Mouse (Mus musculus) midbrain, postnatal 0 days (tissue): ENCODE data around the gene Tert. TPM values are rescaled to one million over a fixed set of nuclear protein-coding genes. Genes with fewer than 3 reads are reported as not detected.

Experiments
- ATAC-seq: fragments of 200-750 bp; cut with Nextera tagmentation; 2 replicates; pipeline ENCODE4 v1.8.0; 2017; ENCODE audit warnings: moderate number of reproducible peaks, mild to moderate bottlenecking, moderate TSS enrichment, moderate library complexity; ENCODE audit not compliant: low FRiP score
- DNase-seq: peaks from one replicate; pipeline ENCODE4 v3.0.0-alpha.2; 2015; ENCODE audit warnings: low spot score
- H3K27ac ChIP-seq: fragments of 300-500 bp; sonication (generic); 2 replicates; pipeline ENCODE4 v1.5.1; 2014; ENCODE audit warnings: low read depth, mild to moderate bottlenecking, low read length, mixed read lengths
- H3K27me3 ChIP-seq: fragments of 300-500 bp; sonication (generic); 2 replicates; pipeline ENCODE4 v1.6.1; 2014; ENCODE audit warnings: low read length, control low read depth, mixed read lengths; ENCODE audit not compliant: insufficient read depth
- H3K36me3 ChIP-seq: fragments of 300-500 bp; sonication (generic); 2 replicates; pipeline ENCODE4 v1.6.1; 2014; ENCODE audit warnings: low read length, control low read depth, mixed read lengths; ENCODE audit not compliant: insufficient read depth
- H3K4me1 ChIP-seq: fragments of 300-500 bp; sonication (generic); 2 replicates; pipeline ENCODE4 v1.6.1; 2014; ENCODE audit warnings: mild to moderate bottlenecking, control low read depth, antibody characterized with exemption, low read length, mixed read lengths; ENCODE audit not compliant: insufficient read depth
- H3K4me2 ChIP-seq: fragments of 300-500 bp; sonication (generic); 2 replicates; pipeline ENCODE4 v1.6.1; 2014; ENCODE audit warnings: low read depth, mild to moderate bottlenecking, low read length, mixed read lengths; ENCODE audit not compliant: poor library complexity, severe bottlenecking
- H3K4me3 ChIP-seq: fragments of 300-500 bp; sonication (generic); 2 replicates; pipeline ENCODE4 v1.5.1; 2014; ENCODE audit warnings: low read depth, mild to moderate bottlenecking, low read length, moderate library complexity
- H3K9ac ChIP-seq: fragments of 300-500 bp; sonication (generic); replicated peaks from 2 replicates; pipeline ENCODE4 v1.6.1; 2014; ENCODE audit warnings: mild to moderate bottlenecking, low read length, moderate library complexity, mixed read lengths; ENCODE audit not compliant: poor library complexity, severe bottlenecking
- H3K9me3 ChIP-seq: fragments of 300-500 bp; sonication (generic); 2 replicates; pipeline ENCODE4 v1.6.1; 2016; ENCODE audit warnings: low read length, control low read depth
- CTCF ChIP-seq: IDR thresholded peaks from 2 replicates; pipeline ENCODE4 v1.5.1; 2016; ENCODE audit warnings: antibody characterized with exemption, mild to moderate bottlenecking
- WGBS: fragments of 180-500 bp; shearing (Covaris S2); extraction: QIAGEN DNeasy Blood & Tissue Kit; methylation state at CpG from one replicate; pipeline ENCODE4 v1.1.7; 2014; 5-methylcytosine and 5-hydroxymethylcytosine counted together
- polyA plus RNA-seq: library from polyadenylated mRNA; unstranded; fragments of >200 nt; fragmentation: Nextera tagmentation; extraction: Ambion mirVana; gene quantifications from 2 replicates; pipeline ENCODE4 v1.2.1, GENCODE M21; 2015
- total RNA-seq: library from RNA; depleted of rRNA; stranded (reverse); fragments of >200 nt; gene quantifications from 2 replicates; pipeline ENCODE4 v1.2.3, GENCODE M21; 2014

The Tert gene
- total and polyA plus RNA-seq, 2 experiments from 2014 or later, result 2.3 to 16.0 TPM

- peak; percentile 64 for DNase-seq
- H3K4me2 ChIP-seq, result 0 out of 2 replicates have a peak overlapping the region, but pooled peaks have one; percentile 4
- ATAC-seq, result no peak
- no peaks in the 10 kb centered on the region for H3K4me1 ChIP-seq
- H3K27ac ChIP-seq, result no peak overlapping the region
- WGBS, result 74% methylated on average over 11 of the region's 11 CpGs
- no peak overlapping the region for H3K9ac ChIP-seq
- no peak overlapping the region for H3K4me3 ChIP-seq
- TF ChIP-seq CTCF, result no peak
- H3K36me3 ChIP-seq, result no peaks in the 10 kb centered on the region
- H3K9me3 ChIP-seq, result no peaks in the 10 kb centered on the region
- H3K27me3 ChIP-seq, result no peaks in the 10 kb centered on the region
Measured at GRCm38 (mm10) chr13:73628586-73629113, 1.9 kb downstream of the Tert start.

- Histone ChIP-seq H3K27me3 (no peaks in the 10 kb centered on the region), H3K9ac (no peak overlapping the region), H3K4me2 (no peak overlapping the region), H3K9me3 (no peaks in the 10 kb centered on the region), H3K27ac (no peak overlapping the region), H3K4me3 (no peak overlapping the region), H3K4me1 (no peaks in the 10 kb centered on the region), H3K36me3 (peaks cover 7% of the 10 kb centered on the region; the same call in 1 of the 2 replicates)
- TF ChIP-seq CTCF, result 0 out of 2 replicates have a peak, but pooled peaks have one; percentile 11
- DNase-seq (no peak), ATAC-seq (no peak)
- 96% methylated on average over 3 of the region's 3 CpGs for WGBS
Measured at GRCm38 (mm10) chr13:73631837-73632236, 5.1 kb downstream of the Tert start.

- ATAC-seq, result no peak
- no peak for TF ChIP-seq CTCF
- H3K36me3 ChIP-seq, result peaks cover 11% of the 10 kb centered on the region
- H3K4me1 ChIP-seq, result no peaks in the 10 kb centered on the region
- DNase-seq, result no peak
- WGBS, result 79% methylated on average over 5 of the region's 6 CpGs
- no peaks in the 10 kb centered on the region for H3K9me3 ChIP-seq
- H3K27ac ChIP-seq, result no peak overlapping the region
- no peak overlapping the region for H3K4me3 ChIP-seq
- no peak overlapping the region for H3K9ac ChIP-seq
- no peaks in the 10 kb centered on the region for H3K27me3 ChIP-seq
- H3K4me2 ChIP-seq, result no peak overlapping the region
Measured at GRCm38 (mm10) chr13:73637826-73638225, 11.1 kb downstream of the Tert start.

GRCm38 (mm10) chr13:73641296-73641695 is 14.6 kb downstream of the Tert start:
- Histone ChIP-seq H3K4me1 (no peaks in the 10 kb centered on the region), H3K9me3 (no peaks in the 10 kb centered on the region), H3K27me3 (no peaks in the 10 kb centered on the region), H3K36me3 (peaks cover 17% of the 10 kb centered on the region), H3K9ac (no peak overlapping the region), H3K27ac (no peak overlapping the region), H3K4me3 (no peak overlapping the region), H3K4me2 (no peak overlapping the region)
- 87% methylated on average over 4 of the region's 4 CpGs for WGBS
- ATAC-seq (no peak), DNase-seq (no peak)
- TF ChIP-seq CTCF, result no peak

- peak; percentile 86 for ATAC-seq
- Histone ChIP-seq H3K4me3 (no peak overlapping the region), H3K9me3 (no peaks in the 10 kb centered on the region), H3K27me3 (no peaks in the 10 kb centered on the region), H3K36me3 (peaks cover 22% of the 10 kb centered on the region), H3K9ac (no peak overlapping the region), H3K4me2 (no peak overlapping the region), H3K4me1 (no peaks in the 10 kb centered on the region), H3K27ac (no peak overlapping the region)
- peak; percentile 92 for TF ChIP-seq CTCF
- WGBS, result 40% methylated on average over 6 of the region's 6 CpGs
- peak; percentile 82 for DNase-seq
Measured at GRCm38 (mm10) chr13:73646397-73647087, 19.8 kb downstream of the Tert start.

- H3K4me3 ChIP-seq, result no peak overlapping the region
- no peak for TF ChIP-seq CTCF
- no peaks in the 10 kb centered on the region for H3K4me1 ChIP-seq
- 68% methylated on average over 3 of the region's 3 CpGs for WGBS
- H3K9me3 ChIP-seq, result no peaks in the 10 kb centered on the region
- no peak for DNase-seq
- no peak overlapping the region for H3K9ac ChIP-seq
- no peak for ATAC-seq
- H3K27ac ChIP-seq, result no peak overlapping the region
- no peaks in the 10 kb centered on the region for H3K27me3 ChIP-seq
- no peak overlapping the region for H3K4me2 ChIP-seq
- H3K36me3 ChIP-seq, result peaks cover 7% of the 10 kb centered on the region
Measured at GRCm38 (mm10) chr13:73653266-73653665, 26.6 kb downstream of the Tert start.
